Mouse (Mus musculus) midbrain, embryonic 10.5 days (tissue): Measurements from ENCODE around the gene C1ql1. TPM values are rescaled to one million over a fixed set of nuclear protein-coding genes. Genes with fewer than 3 reads are reported as not detected.

ENCODE experiments used
- DNase-seq: peaks from one replicate; pipeline ENCODE4 v3.0.0-alpha.2; 2017; ENCODE audit warnings: low spot score
- H3K27ac ChIP-seq: fragments of 300-500 bp; sonication (generic); replicated peaks from 2 replicates; pipeline ENCODE4 v1.5.1; 2016; ENCODE audit warnings: mild to moderate bottlenecking
- H3K27me3 ChIP-seq: fragments of 300-500 bp; sonication (generic); 2 replicates; pipeline ENCODE4 v1.6.1; 2016; ENCODE audit warnings: low read depth, mild to moderate bottlenecking; ENCODE audit not compliant: poor library complexity, severe bottlenecking
- H3K36me3 ChIP-seq: fragments of 300-500 bp; sonication (generic); 2 replicates; pipeline ENCODE4 v1.6.1; 2016; ENCODE audit warnings: mild to moderate bottlenecking, moderate library complexity
- H3K4me1 ChIP-seq: fragments of 300-500 bp; sonication (generic); 2 replicates; pipeline ENCODE4 v1.6.1; 2016
- H3K4me3 ChIP-seq: fragments of 300-500 bp; sonication (generic); 2 replicates; pipeline ENCODE4 v1.5.1; 2016; ENCODE audit warnings: mild to moderate bottlenecking, moderate library complexity
- H3K9me3 ChIP-seq: fragments of 300-500 bp; sonication (generic); replicated peaks from 2 replicates; pipeline ENCODE4 v1.6.1; 2016; ENCODE audit warnings: mild to moderate bottlenecking
- WGBS: fragments of 180-500 bp; shearing (Covaris S2); methylation state at CpG from one replicate; pipeline ENCODE4 v1.1.7; 2016; 5-methylcytosine and 5-hydroxymethylcytosine counted together
- polyA plus RNA-seq: library from polyadenylated mRNA; unstranded; fragments of >200 nt; fragmentation: Nextera tagmentation; extraction: Ambion mirVana; gene quantifications from 2 replicates; pipeline ENCODE4 v1.2.1, GENCODE M21; 2016

Gene C1ql1
- polyA plus RNA-seq, 1 experiment from 2014 or later: 3.0 TPM

GRCm38 (mm10) chr11:102890096-102890495 lies 56.4 kb downstream of the C1ql1 start:
- Histone ChIP-seq H3K27me3 (peaks cover 55% of the 10 kb centered on the region), H3K9me3 (no peaks in the 10 kb centered on the region), H3K4me1 (peaks cover 16% of the 10 kb centered on the region), H3K36me3 (no peaks in the 10 kb centered on the region), H3K27ac (no peak overlapping the region), H3K4me3 (no peak overlapping the region)
- WGBS: 74% methylated on average over 5 of the region's 5 CpGs
- no peak for DNase-seq

Other genes with a start within 250 kb of the C1ql1 start
- gene Ccdc43, start 248.9 kb downstream of the C1ql1 start, polyA plus RNA-seq: 59.5 and 63.2 TPM in 2 replicates
- 10.7 and 18.4 TPM in 2 replicates for gene Adam11, start 185.2 kb downstream of the C1ql1 start, polyA plus RNA-seq
- gene Gjc1, start 127.0 kb downstream of the C1ql1 start, polyA plus RNA-seq: 81.1 and 84.0 TPM in 2 replicates
- not detected in 2 replicates for gene Higd1b, start 110.8 kb downstream of the C1ql1 start, polyA plus RNA-seq
- 334 and 339 TPM in 2 replicates for gene Eftud2, start 65.7 kb downstream of the C1ql1 start, polyA plus RNA-seq
- 2.2 and 2.7 TPM in 2 replicates for gene Ccdc103, start 65.5 kb downstream of the C1ql1 start, polyA plus RNA-seq
- not detected in 2 replicates for gene Fam187a, start 61.5 kb downstream of the C1ql1 start, polyA plus RNA-seq
- 0.05 and 0.09 TPM in 2 replicates for gene Gfap, start 45.8 kb downstream of the C1ql1 start, polyA plus RNA-seq
- gene Kif18b, start 21.6 kb downstream of the C1ql1 start, polyA plus RNA-seq: 12.4 and 14.0 TPM in 2 replicates
- gene Nmt1, start 81.5 kb upstream of the C1ql1 start, polyA plus RNA-seq: 57.3 and 61.8 TPM in 2 replicates
- 265 and 287 TPM in 2 replicates for gene Dcakd, start 81.6 kb upstream of the C1ql1 start, polyA plus RNA-seq
- gene Plcd3, start 155.0 kb upstream of the C1ql1 start, polyA plus RNA-seq: 1.4 TPM in 2 replicates
- gene Acbd4, start 155.0 kb upstream of the C1ql1 start, polyA plus RNA-seq: 10.7 and 12.5 TPM in 2 replicates
- gene Hexim1, start 169.5 kb upstream of the C1ql1 start, polyA plus RNA-seq: 2.3 and 2.7 TPM in 2 replicates
- gene Hexim2, start 185.7 kb upstream of the C1ql1 start, polyA plus RNA-seq: 7.8 and 8.2 TPM in 2 replicates
- 1.1 and 1.2 TPM in 2 replicates for gene Fmnl1, start 224.4 kb upstream of the C1ql1 start, polyA plus RNA-seq